Mouse (Mus musculus): ENCODE data around the gene Moxd2.

DNA sequence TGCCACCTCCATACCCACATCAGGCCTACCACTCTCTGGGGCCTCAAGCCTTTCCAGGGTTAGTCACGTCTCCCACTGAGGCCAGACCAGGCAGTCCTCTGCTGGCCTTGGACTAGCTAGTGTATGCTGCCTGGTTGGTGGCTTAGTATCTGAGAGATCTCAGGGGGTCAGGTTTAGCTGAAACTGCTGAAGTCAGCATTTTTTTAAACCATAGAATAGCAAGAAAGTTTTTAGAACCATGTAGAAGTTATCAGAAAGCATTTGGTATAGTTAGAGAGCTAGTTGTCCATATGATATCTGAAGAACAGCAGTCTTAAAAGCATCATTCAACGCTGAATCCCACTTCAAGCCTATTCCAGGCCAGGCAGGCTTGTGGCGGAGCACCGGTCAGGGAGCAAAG lies 32.7 kb upstream of the Moxd2 start:
- TF ChIP-seq MAFK (IDR thresholded peaks at IDR 0.05; ENCODE audit: insufficient read depth, low read depth, low read length): peak; percentile 91
- TF ChIP-seq ZC3H11A (IDR thresholded peaks at IDR 0.05; ENCODE audit: borderline replicate concordance, low read depth, low read length): no peak

All from ES-E14 (cell line).